Comparison of ENCODE assay signal across 13 mouse cellular contexts in genomic region chr5:139809397-139809796, GRCm38 (mm10). TPM values are rescaled to one million over a fixed set of nuclear protein-coding genes. Genes with fewer than 3 reads are reported as not detected.
DNase-seq lines count a peak whose midpoint lies in the region; ATAC-seq and TF ChIP-seq lines count a peak whose summit lies in the region.
"Had no signal": no experiment of that assay in that cellular context is flagged by ENCODE, and none has a peak within 500 bp of the region (broad histone marks: within the 10 kb centered on the region; RNA-seq: fewer than 3 reads in every experiment).

No protein-coding gene starts in this region.

- no peaks in the 10 kb centered on the region for H3K9me3 ChIP-seq in midbrain, postnatal 0 days (ENCODE audit: low read length)
- H3K9me3 ChIP-seq in midbrain, embryonic 13.5 days, result no peaks in the 10 kb centered on the region
- H3K9me3 ChIP-seq: forebrain, embryonic 10.5 days had no signal

- no peaks in the 10 kb centered on the region for H3K36me3 ChIP-seq in midbrain, postnatal 0 days (ENCODE audit: insufficient read depth, low read length)
- no peaks in the 10 kb centered on the region for H3K36me3 ChIP-seq in midbrain, embryonic 13.5 days
- H3K36me3 ChIP-seq in small intestine, adult 2 months (ENCODE audit: control insufficient read depth, insufficient read depth, low read length), result peaks cover 41% of the 10 kb centered on the region
- H3K36me3 ChIP-seq: forebrain, embryonic 10.5 days had no signal

- TF ChIP-seq POLR2A in small intestine, adult 2 months (IDR thresholded peaks at IDR 0.05; ENCODE audit: low read depth, low read length), result no peak

- H3K9ac ChIP-seq in midbrain, postnatal 0 days (replicated peaks; ENCODE audit: low read length, poor library complexity, severe bottlenecking), result no peak overlapping the region
- no peak overlapping the region for H3K9ac ChIP-seq in midbrain, embryonic 13.5 days (replicated peaks)

- no peaks in the 10 kb centered on the region for H3K4me1 ChIP-seq in midbrain, postnatal 0 days (ENCODE audit: insufficient read depth, low read length)
- H3K4me1 ChIP-seq in midbrain, embryonic 13.5 days (replicated peaks), result peaks cover 1% of the 10 kb centered on the region
- peaks cover 31% of the 10 kb centered on the region for H3K4me1 ChIP-seq in small intestine, adult 2 months (ENCODE audit: control insufficient read depth, insufficient read depth, insufficient read length, low read length)

- H3K27ac ChIP-seq in midbrain, postnatal 0 days (ENCODE audit: low read depth, low read length), result no peak overlapping the region
- no peak overlapping the region for H3K27ac ChIP-seq in midbrain, embryonic 13.5 days
- H3K27ac ChIP-seq in small intestine, adult 2 months (ENCODE audit: insufficient read depth, low read depth, low read length), result no peak overlapping the region
- H3K27ac ChIP-seq: forebrain, embryonic 10.5 days had no signal

- WGBS in midbrain, postnatal 0 days, result 64% methylated on average over 4 of the region's 4 CpGs
- 56% methylated on average over 4 of the region's 4 CpGs for whole genome bisulfite sequencing in midbrain, embryonic 13.5 days
- WGBS in small intestine, adult 2 months, result 66% methylated on average over 4 of the region's 4 CpGs

- peaks cover 6% of the 10 kb centered on the region; the same call in 1 of the 2 replicates for H3K27me3 ChIP-seq in midbrain, postnatal 0 days (ENCODE audit: insufficient read depth, low read length)
- peaks cover 28% of the 10 kb centered on the region for H3K27me3 ChIP-seq in midbrain, embryonic 13.5 days
- no peaks in the 10 kb centered on the region for H3K27me3 ChIP-seq in small intestine, adult 2 months (ENCODE audit: control insufficient read depth, insufficient read depth, low read length)

- no peak overlapping the region for H3K4me3 ChIP-seq in midbrain, postnatal 0 days (ENCODE audit: low read depth, low read length)
- H3K4me3 ChIP-seq in midbrain, embryonic 13.5 days (replicated peaks), result no peak overlapping the region
- no peak overlapping the region for H3K4me3 ChIP-seq in small intestine, adult 2 months (ENCODE audit: low read depth, low read length)
- H3K4me3 ChIP-seq: forebrain, embryonic 10.5 days had no signal

- H3K4me2 ChIP-seq in midbrain, postnatal 0 days (ENCODE audit: low read depth, low read length, poor library complexity, severe bottlenecking), result no peak overlapping the region
- no peak overlapping the region for H3K4me2 ChIP-seq in midbrain, embryonic 13.5 days (replicated peaks)

- peak; percentile 74 for DNase-seq in heart, adult 11 months
- DNase-seq in heart, adult 8-10 months (ENCODE audit: low spot score), result no peak
- DNase-seq in midbrain, postnatal 0 days (ENCODE audit: low spot score), result no peak
- no peak for DNase-seq in right cerebral cortex, postnatal 36 days (ENCODE audit: low spot score in 2 of 2)
- no peak for DNase-seq in layer of hippocampus, adult 18-20 months (ENCODE audit: low spot score in 2 of 2)
- DNase-seq: lung, adult 18-20 months; midbrain, embryonic 14.5 days; spleen, adult 18-20 months had no signal

- ATAC-seq in midbrain, postnatal 0 days (ENCODE audit: low FRiP score), result no peak
- no peak for ATAC-seq in midbrain, embryonic 13.5 days
- peak; percentile 45 for ATAC-seq in common myeloid progenitor, adult 5-6 weeks (replicated peaks; ENCODE audit: low read depth, poor library complexity, severe bottlenecking)

- TF ChIP-seq CTCF in midbrain, postnatal 0 days (IDR thresholded peaks at IDR 0.05), result peak; percentile 53
- peak; percentile 38; the same call in 1 of the 2 replicates for TF ChIP-seq CTCF in small intestine, adult 2 months (IDR thresholded peaks at IDR 0.05; ENCODE audit: extremely low read depth, insufficient read length, insufficient replicate concordance, low read depth, low read length)

RNA-seq across cellular contexts. Expression of gene Tmem184a, which starts 10.3 kb away (rescaled TPM):
- under 1 TPM in 3 of 4 experiments, not detected in 1; 0.22 to 0.87 (median 0.47) TPM for total RNA-seq in heart, adult 8-10 months (2022)
- 0.05 TPM in 1 of 2 replicates, not detected in the other for total RNA-seq in midbrain, postnatal 0 days (2014; rRNA removed)
- polyA plus RNA-seq in midbrain, postnatal 0 days (2015; fragmentation: Nextera tagmentation; extraction: Ambion mirVana), result 0.16 and 0.29 TPM in 2 replicates
- 0.19 and 0.35 TPM in 2 replicates for polyA plus RNA-seq in midbrain, embryonic 13.5 days (2015; fragmentation: Nextera tagmentation; extraction: Ambion mirVana)
- total RNA-seq in common myeloid progenitor, adult 5-6 weeks (2017), result 0.14 TPM in 1 of 2 replicates, not detected in the other
- polyA plus RNA-seq in small intestine, adult 2 months (2012; rRNA removed), result 277 and 416 TPM in 2 replicates
- under 1 TPM in 1 of 2 experiments, not detected in 1; 0.30 TPM for total RNA-seq in layer of hippocampus, adult 18-20 months (2021)

RNA-seq across cellular contexts. Expression of gene Gm26938, which starts 16.8 kb away (rescaled TPM):
- total RNA-seq in heart, adult 8-10 months (2022), result not detected
- total RNA-seq in midbrain, postnatal 0 days (2014; rRNA removed), result 1.3 TPM in 1 of 2 replicates, not detected in the other
- polyA plus RNA-seq in midbrain, postnatal 0 days (2015; fragmentation: Nextera tagmentation; extraction: Ambion mirVana), result not detected in 2 replicates
- not detected in 2 replicates for polyA plus RNA-seq in midbrain, embryonic 13.5 days (2015; fragmentation: Nextera tagmentation; extraction: Ambion mirVana)
- not detected in 2 replicates for total RNA-seq in common myeloid progenitor, adult 5-6 weeks (2017)
- polyA plus RNA-seq in small intestine, adult 2 months (2012; rRNA removed), result 0.28 TPM in 1 of 2 replicates, not detected in the other
- not detected for total RNA-seq in layer of hippocampus, adult 18-20 months (2021)
- total RNA-seq: layer of hippocampus, postnatal 10 days had no signal

RNA-seq across cellular contexts. Expression of gene Psmg3, which starts 17.3 kb away (rescaled TPM):
- 10 to 100 TPM in 1 of 4 experiments, 1 to 10 TPM in 3; 7.0 to 10.6 (median 9.1) TPM for total RNA-seq in heart, adult 8-10 months (2022)
- 20.4 and 28.7 TPM in 2 replicates for total RNA-seq in midbrain, postnatal 0 days (2014; rRNA removed)
- polyA plus RNA-seq in midbrain, postnatal 0 days (2015; fragmentation: Nextera tagmentation; extraction: Ambion mirVana), result 61.0 and 65.9 TPM in 2 replicates
- polyA plus RNA-seq in midbrain, embryonic 13.5 days (2015; fragmentation: Nextera tagmentation; extraction: Ambion mirVana), result 78.6 and 81.9 TPM in 2 replicates
- total RNA-seq in common myeloid progenitor, adult 5-6 weeks (2017), result 24.5 and 24.8 TPM in 2 replicates
- polyA plus RNA-seq in small intestine, adult 2 months (2012; rRNA removed), result 18.2 and 20.9 TPM in 2 replicates
- total RNA-seq in layer of hippocampus, adult 18-20 months (2021), result 10 to 100 TPM; 20.7 to 21.8 TPM

RNA-seq across cellular contexts. Expression of gene Mafk, which starts 18.1 kb away (rescaled TPM):
- total RNA-seq in heart, adult 8-10 months (2022), result 10 to 100 TPM; 27.3 to 35.9 (median 33.9) TPM
- 15.2 and 17.8 TPM in 2 replicates for total RNA-seq in midbrain, postnatal 0 days (2014; rRNA removed)
- 8.7 and 9.3 TPM in 2 replicates for polyA plus RNA-seq in midbrain, postnatal 0 days (2015; fragmentation: Nextera tagmentation; extraction: Ambion mirVana)
- 15.4 TPM in 2 replicates for polyA plus RNA-seq in midbrain, embryonic 13.5 days (2015; fragmentation: Nextera tagmentation; extraction: Ambion mirVana)
- total RNA-seq in common myeloid progenitor, adult 5-6 weeks (2017), result 36.0 and 38.4 TPM in 2 replicates
- polyA plus RNA-seq in small intestine, adult 2 months (2012; rRNA removed), result 27.1 and 70.9 TPM in 2 replicates
- total RNA-seq in layer of hippocampus, adult 18-20 months (2021), result 10 to 100 TPM; 10.3 to 13.0 TPM

RNA-seq across cellular contexts. Expression of gene Ints1, which starts 33.9 kb away (rescaled TPM):
- 10 to 100 TPM; 39.2 to 43.9 (median 40.1) TPM for total RNA-seq in heart, adult 8-10 months (2022)
- 129 and 130 TPM in 2 replicates for total RNA-seq in midbrain, postnatal 0 days (2014; rRNA removed)
- polyA plus RNA-seq in midbrain, postnatal 0 days (2015; fragmentation: Nextera tagmentation; extraction: Ambion mirVana), result 27.1 and 29.1 TPM in 2 replicates
- 24.0 and 28.9 TPM in 2 replicates for polyA plus RNA-seq in midbrain, embryonic 13.5 days (2015; fragmentation: Nextera tagmentation; extraction: Ambion mirVana)
- total RNA-seq in common myeloid progenitor, adult 5-6 weeks (2017), result 20.4 and 32.7 TPM in 2 replicates
- 46.9 and 86.6 TPM in 2 replicates for polyA plus RNA-seq in small intestine, adult 2 months (2012; rRNA removed)
- total RNA-seq in layer of hippocampus, adult 18-20 months (2021), result 10 to 100 TPM; 79.0 to 89.5 TPM
